Mouse (Mus musculus): ENCODE results near the gene Vti1a.

The Vti1a gene

GRCm38 (mm10) chr19:55641891-55642290, 325.8 kb downstream of the Vti1a start:
- no peak for DNase-seq

GRCm38 (mm10) chr19:55642361-55642760, 326.3 kb downstream of the Vti1a start:
- no peak for DNase-seq

- peak; percentile 19 for DNase-seq
Measured at GRCm38 (mm10) chr19:55643288-55643901, 327.3 kb downstream of the Vti1a start.

- DNase-seq: no peak
Measured at GRCm38 (mm10) chr19:55643931-55644330, 327.8 kb downstream of the Vti1a start.

GRCm38 (mm10) chr19:55649363-55649762, 333.3 kb downstream of the Vti1a start:
- DNase-seq: no peak

- no peak for DNase-seq
Measured at GRCm38 (mm10) chr19:55651017-55651416, 334.9 kb downstream of the Vti1a start.

- no peak for DNase-seq
Measured at GRCm38 (mm10) chr19:55652693-55653265, 336.7 kb downstream of the Vti1a start.

GRCm38 (mm10) chr19:55660165-55660564, 344.1 kb downstream of the Vti1a start:
- no peak for DNase-seq

- DNase-seq: no peak
Measured at GRCm38 (mm10) chr19:55662521-55663223, 346.6 kb downstream of the Vti1a start.

- DNase-seq: peak; percentile 33
Measured at GRCm38 (mm10) chr19:55667787-55668186, 351.7 kb downstream of the Vti1a start.

GRCm38 (mm10) chr19:55668896-55669295, 352.8 kb downstream of the Vti1a start:
- no peak for DNase-seq

Measured in thymus, postnatal 14 days (tissue).